Mouse (Mus musculus) stomach, postnatal 0 days (tissue): ENCODE results near the gene Gm20683. TPM values are rescaled to one million over a fixed set of nuclear protein-coding genes. Genes with fewer than 3 reads are reported as not detected.

Experiments
- ATAC-seq: fragments of 200-750 bp; cut with Nextera tagmentation; 2 replicates; pipeline ENCODE4 v1.8.0; 2017; ENCODE audit not compliant: low FRiP score, low TSS enrichment
- DNase-seq: peaks from one replicate; pipeline ENCODE4 v3.0.0-alpha.2; 2016; ENCODE audit warnings: low spot score
- H3K27ac ChIP-seq: fragments of 300-500 bp; sonication (generic); replicated peaks from 2 replicates; pipeline ENCODE4 v1.5.1; 2014; ENCODE audit warnings: mild to moderate bottlenecking, control low read depth
- H3K27me3 ChIP-seq: fragments of 300-500 bp; sonication (generic); 2 replicates; pipeline ENCODE4 v1.6.1; 2014; ENCODE audit warnings: low read length; ENCODE audit not compliant: control insufficient read depth, insufficient read depth
- H3K36me3 ChIP-seq: fragments of 300-500 bp; sonication (generic); 2 replicates; pipeline ENCODE4 v1.6.1; 2014; ENCODE audit warnings: low read length, mixed read lengths; ENCODE audit not compliant: control insufficient read depth, insufficient read depth
- H3K4me1 ChIP-seq: fragments of 300-500 bp; sonication (generic); replicated peaks from 2 replicates; pipeline ENCODE4 v1.6.1; 2014; ENCODE audit warnings: antibody characterized with exemption; ENCODE audit not compliant: control insufficient read depth, insufficient read depth
- H3K4me2 ChIP-seq: fragments of 300-500 bp; sonication (generic); replicated peaks from 2 replicates; pipeline ENCODE4 v1.6.1; 2014; ENCODE audit warnings: low read depth, mild to moderate bottlenecking, control low read depth, moderate library complexity
- H3K4me3 ChIP-seq: fragments of 300-500 bp; sonication (generic); 2 replicates; pipeline ENCODE4 v1.5.1; 2014; ENCODE audit warnings: low read depth, low read length, control low read depth
- H3K9ac ChIP-seq: fragments of 300-500 bp; sonication (generic); 2 replicates; pipeline ENCODE4 v1.6.1; 2014; ENCODE audit warnings: mild to moderate bottlenecking, low read length, control low read depth, mixed read lengths
- H3K9me3 ChIP-seq: fragments of 300-500 bp; sonication (generic); 2 replicates; pipeline ENCODE4 v1.6.1; 2016; ENCODE audit warnings: low read length; ENCODE audit not compliant: control insufficient read depth
- CTCF ChIP-seq: IDR thresholded peaks from 2 replicates; pipeline ENCODE4 v1.5.1; 2016; ENCODE audit warnings: antibody characterized with exemption, low read depth, mild to moderate bottlenecking, moderate library complexity
- EP300 ChIP-seq: optimal IDR thresholded peaks from 2 replicates; pipeline ENCODE3; 2016; ENCODE audit warnings: antibody characterized with exemption
- WGBS: fragments of 180-500 bp; shearing (Covaris S2); extraction: QIAGEN DNeasy Blood & Tissue Kit; methylation state at CpG from one replicate; pipeline ENCODE4 v1.1.7; 2014; 5-methylcytosine and 5-hydroxymethylcytosine counted together
- polyA plus RNA-seq: library from polyadenylated mRNA; unstranded; fragments of >200 nt; fragmentation: Nextera tagmentation; extraction: Ambion mirVana; gene quantifications from 2 replicates; pipeline ENCODE4 v1.2.1, GENCODE M21; 2015

The Gm20683 gene
- polyA plus RNA-seq, 1 experiment from 2014 or later: 1.8 TPM

DNA sequence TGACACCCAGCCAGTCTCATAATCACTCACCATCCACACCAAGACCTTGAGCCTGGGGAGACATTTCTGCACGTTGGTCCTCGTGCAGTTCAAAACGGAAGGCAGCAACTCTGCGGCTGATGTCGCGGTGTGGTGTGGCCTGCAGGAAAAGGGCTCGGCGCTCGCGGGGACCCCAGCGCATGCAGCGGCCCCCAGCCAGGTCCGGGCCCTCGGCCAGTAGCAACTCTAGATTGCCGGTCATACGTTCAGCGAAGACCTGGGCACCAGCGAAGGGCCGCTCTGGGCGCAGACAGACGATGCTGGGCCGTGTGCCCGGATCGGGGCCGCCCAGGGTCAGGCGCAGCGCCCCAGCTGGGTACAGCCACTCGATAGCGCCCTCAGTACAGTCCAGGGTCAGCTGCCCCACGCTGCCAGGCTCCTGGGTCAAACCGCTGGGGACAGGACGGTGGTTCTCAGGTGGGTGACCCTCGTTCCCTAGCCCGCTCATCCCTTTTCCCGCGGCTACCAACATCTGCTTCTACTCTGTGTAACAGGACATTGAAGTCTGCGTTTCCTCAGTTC lies 45.3 kb downstream of the Gm20683 start:
- Histone ChIP-seq H3K4me1 (peaks cover 3% of the 10 kb centered on the region; the same call in 1 of the 2 replicates), H3K4me2 (peak overlapping the region; percentile 86), H3K4me3 (peak overlapping the region; percentile 75), H3K9ac (peak overlapping the region; percentile 66), H3K27ac (peak overlapping the region; percentile 8; the same call in 1 of the 2 replicates), H3K36me3 (no peaks in the 10 kb centered on the region), H3K27me3 (no peaks in the 10 kb centered on the region), H3K9me3 (no peaks in the 10 kb centered on the region)
- no peak for ATAC-seq
- 3% methylated on average over 37 of the region's 37 CpGs for WGBS
- no peak for TF ChIP-seq CTCF
- no peak for TF ChIP-seq EP300
- DNase-seq: no peak

GRCm38 (mm10) chr17:25795609-25796092 lies 45.9 kb downstream of the Gm20683 start, which contains the start of gene AC134908.4:
Gene AC134908.4, minus strand, starts transcription at chr17:25795659.
- peak within 1 kb of the TSS; percentile 8; the same call in 1 of the 2 replicates for H3K27ac ChIP-seq
- peak within 1 kb of the TSS; percentile 66 for H3K9ac ChIP-seq
- TF ChIP-seq EP300 (no peak), CTCF (no peak)
- 45% methylated on average over 6 of the region's 6 CpGs for WGBS
- H3K4me1 ChIP-seq: peaks cover 3% of the 10 kb centered on the region; the same call in 1 of the 2 replicates
- H3K4me2 ChIP-seq: peak within 1 kb of the TSS; percentile 86
- 0 out of 2 replicates have a peak, but pooled peaks cover under 1% of the 10 kb centered on the region for H3K36me3 ChIP-seq
- H3K4me3 ChIP-seq: peak within 1 kb of the TSS; percentile 75
- DNase-seq (no peak), ATAC-seq (no peak)
- H3K27me3 ChIP-seq: no peaks in the 10 kb centered on the region
- H3K9me3 ChIP-seq: no peaks in the 10 kb centered on the region

GRCm38 (mm10) chr17:25794998-25795397 lies 46.6 kb downstream of the Gm20683 start:
- H3K9ac ChIP-seq: no peak overlapping the region
- no peaks in the 10 kb centered on the region for H3K27me3 ChIP-seq
- no peak for DNase-seq
- no peak for TF ChIP-seq CTCF
- no peak for TF ChIP-seq EP300
- 87% methylated on average over 17 of the region's 17 CpGs for WGBS
- H3K4me1 ChIP-seq: peaks cover 3% of the 10 kb centered on the region; the same call in 1 of the 2 replicates
- no peak overlapping the region for H3K4me2 ChIP-seq
- no peaks in the 10 kb centered on the region for H3K9me3 ChIP-seq
- ATAC-seq: no peak
- H3K27ac ChIP-seq: 0 out of 2 replicates have a peak overlapping the region, but pooled peaks have one; percentile 4
- peaks cover 3% of the 10 kb centered on the region; the same call in 1 of the 2 replicates for H3K36me3 ChIP-seq
- H3K4me3 ChIP-seq: no peak overlapping the region

DNA sequence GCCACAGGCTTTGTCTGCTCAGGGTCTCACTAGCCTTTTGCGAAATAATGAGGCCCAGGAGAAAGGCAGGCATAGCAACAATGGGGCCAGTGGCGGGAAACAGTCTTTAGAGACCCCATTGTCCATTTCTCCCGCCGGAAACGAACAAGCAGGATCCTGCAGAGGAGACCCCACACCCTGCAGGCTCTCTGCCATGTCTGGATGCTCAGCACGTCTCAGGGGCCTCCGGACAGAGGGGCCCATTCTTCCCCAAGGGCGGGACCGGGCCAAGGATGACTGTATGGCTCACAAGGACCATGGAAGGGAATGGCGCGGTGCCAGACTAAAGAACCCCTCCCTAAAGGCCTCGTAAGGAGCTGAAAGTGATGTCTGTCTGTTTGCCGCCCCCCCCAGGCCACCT lies 47.4 kb downstream of the Gm20683 start:
- H3K4me2 ChIP-seq: no peak overlapping the region
- peaks cover 9% of the 10 kb centered on the region; the same call in 1 of the 2 replicates for H3K36me3 ChIP-seq
- H3K9me3 ChIP-seq: no peaks in the 10 kb centered on the region
- DNase-seq (no peak), ATAC-seq (no peak)
- TF ChIP-seq EP300 (no peak), CTCF (no peak)
- peaks cover 3% of the 10 kb centered on the region; the same call in 1 of the 2 replicates for H3K4me1 ChIP-seq
- no peaks in the 10 kb centered on the region for H3K27me3 ChIP-seq
- H3K4me3 ChIP-seq: no peak overlapping the region
- no peak overlapping the region for H3K27ac ChIP-seq
- WGBS: 69% methylated on average over 13 of the region's 13 CpGs
- H3K9ac ChIP-seq: no peak overlapping the region

DNA sequence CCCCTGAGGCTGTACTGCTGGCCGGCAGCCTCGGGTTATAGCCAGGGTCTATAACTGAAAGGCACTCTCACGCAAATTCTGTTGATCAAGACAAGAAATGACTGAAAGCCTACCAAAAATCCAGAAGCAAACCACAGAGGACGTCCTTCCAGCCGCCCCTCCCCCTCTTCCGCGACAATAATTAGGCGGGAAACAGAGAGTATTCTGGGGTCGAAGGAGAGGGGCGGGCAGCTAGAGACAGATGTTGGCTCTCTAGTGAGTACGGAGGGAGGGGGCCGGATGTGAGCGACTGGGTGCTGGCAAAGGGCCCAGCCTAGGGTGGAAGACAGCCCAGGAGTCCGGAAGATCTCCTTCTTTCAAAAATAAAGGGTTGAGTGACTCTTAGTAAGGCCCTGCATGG lies 48.9 kb downstream of the Gm20683 start, which contains the start of gene Fam173a:
TSS of gene Fam173a (minus strand) at position 287 of the 400 bp plus-strand sequence.
- Histone ChIP-seq H3K4me3 (peak within 1 kb of the TSS; percentile 79), H3K9me3 (no peaks in the 10 kb centered on the region), H3K9ac (peak within 1 kb of the TSS; percentile 76), H3K27ac (peak within 1 kb of the TSS; percentile 93), H3K4me1 (peaks cover 3% of the 10 kb centered on the region; the same call in 1 of the 2 replicates), H3K4me2 (peak within 1 kb of the TSS; percentile 87), H3K36me3 (peaks cover 9% of the 10 kb centered on the region; the same call in 1 of the 2 replicates), H3K27me3 (no peaks in the 10 kb centered on the region)
- DNase-seq: peak; percentile 68
- WGBS: under 1% methylated on average over 14 of the region's 14 CpGs
- TF ChIP-seq CTCF (no peak), EP300 (no peak)
- ATAC-seq: peak; percentile 50; the same call in 1 of the 2 replicates
